Mouse (Mus musculus) B cell, adult 2 months (primary cell): ENCODE measurements around the gene Dok4.
"Not testable (repeated sequence)": the region's sequence is repeated elsewhere in the genome, so short reads cannot be mapped to it uniquely, and the experiment has no call there.

ENCODE experiments used
- DNase-seq, 2 experiments: peaks; one replicate each; pipeline ENCODE4 v3.0.0; 2022

Gene Dok4

DNA sequence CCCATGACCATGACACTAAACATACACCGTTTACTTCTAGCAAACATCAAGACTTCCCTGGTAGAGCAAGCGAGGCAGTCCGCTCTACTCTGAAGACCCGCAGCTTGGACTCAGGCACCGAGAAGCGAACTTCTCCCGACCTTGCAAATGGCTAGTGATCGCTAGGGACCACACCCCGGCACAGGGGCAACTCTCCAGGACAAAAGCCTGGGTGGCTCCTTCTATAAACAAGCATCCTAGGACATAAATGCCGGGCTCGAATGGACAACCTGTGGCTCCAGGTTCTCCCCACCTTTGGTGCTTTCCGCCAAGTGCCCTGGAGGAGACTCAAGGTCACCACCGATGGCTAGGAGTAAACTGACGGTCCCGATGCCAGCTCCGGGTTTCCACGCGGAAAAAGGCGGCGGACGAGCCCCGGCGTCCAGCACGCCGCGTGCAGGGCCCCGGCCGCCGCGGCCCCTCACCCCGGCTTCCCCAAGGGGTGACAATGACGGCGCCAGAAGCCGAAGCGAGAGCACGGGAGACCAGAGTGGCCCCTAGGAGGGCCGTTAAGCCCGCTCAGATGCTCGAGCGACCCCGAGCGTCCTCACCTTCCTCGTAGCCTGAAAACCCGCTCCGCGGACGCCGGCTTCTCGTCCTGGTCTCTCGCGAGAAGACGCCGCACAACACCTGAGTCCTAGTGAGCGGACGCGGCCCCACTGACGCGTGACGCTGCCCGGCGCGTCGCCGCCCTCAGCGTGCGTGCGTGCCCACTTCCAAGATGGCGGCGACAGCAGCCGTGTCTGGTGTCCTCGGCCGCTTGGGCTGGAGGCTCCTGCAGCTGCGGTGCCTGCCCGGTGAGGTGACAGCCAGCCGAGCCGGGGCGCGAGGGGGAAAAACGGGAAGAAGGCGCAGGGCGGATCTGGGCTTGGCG is 38.2 kb downstream of the Dok4 start, which contains the start of the genes Coq9 and Ciapin1:
Gene Coq9, plus strand, starts transcription at position 660 of the 913 bp plus-strand sequence.
Gene Ciapin1, minus strand, starts transcription at position 697 of the 913 bp plus-strand sequence.
- peak; percentile 92 to 93 for DNase-seq

GRCm38 (mm10) chr8:94836456-94837240 is 39.5 kb downstream of the Dok4 start:
- no peak for DNase-seq

DNA sequence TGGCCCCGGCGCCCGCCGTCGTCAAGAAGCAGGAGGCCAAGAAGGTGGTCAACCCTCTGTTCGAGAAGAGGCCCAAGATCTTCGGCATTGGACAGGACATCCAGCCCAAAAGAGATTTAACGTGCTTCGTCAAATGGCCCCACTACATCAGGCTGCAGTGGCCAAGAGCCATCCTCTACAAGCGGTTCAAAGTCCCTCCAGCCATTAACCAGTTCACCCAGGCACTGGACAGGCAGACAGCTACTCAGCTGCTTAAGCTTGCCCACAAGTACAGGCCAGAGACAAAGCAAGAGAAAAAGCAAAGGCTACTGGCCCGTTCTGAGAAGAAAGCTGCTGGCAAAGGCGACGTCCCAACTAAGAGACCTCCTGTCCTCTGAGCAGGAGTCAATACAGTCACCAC is 40.4 kb downstream of the Dok4 start:
- not testable (repeated sequence) for DNase-seq

GRCm38 (mm10) chr8:94833901-94834405 is 42.2 kb downstream of the Dok4 start:
- not testable (repeated sequence) for DNase-seq

GRCm38 (mm10) chr8:94828284-94828683 is 47.8 kb downstream of the Dok4 start:
- DNase-seq: no peak

DNA sequence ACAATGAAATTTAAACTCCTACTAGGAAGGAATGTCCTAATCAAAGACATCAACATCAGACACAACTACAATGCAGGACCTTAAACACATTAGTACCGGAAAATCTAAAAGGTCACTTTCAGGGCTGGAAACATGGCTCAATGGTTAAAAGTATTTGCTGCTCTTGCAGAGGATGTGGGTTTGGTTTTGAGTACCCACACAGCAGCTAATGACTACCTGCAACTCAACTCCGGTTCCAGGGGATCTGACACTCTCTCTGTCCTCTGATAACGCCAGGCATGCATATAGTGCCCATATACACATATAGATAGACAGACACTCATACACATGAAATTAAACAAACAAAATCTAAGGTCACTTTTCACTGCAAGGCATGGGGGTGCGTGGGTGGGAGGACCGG is 49.9 kb downstream of the Dok4 start:
- no peak for DNase-seq

DNA sequence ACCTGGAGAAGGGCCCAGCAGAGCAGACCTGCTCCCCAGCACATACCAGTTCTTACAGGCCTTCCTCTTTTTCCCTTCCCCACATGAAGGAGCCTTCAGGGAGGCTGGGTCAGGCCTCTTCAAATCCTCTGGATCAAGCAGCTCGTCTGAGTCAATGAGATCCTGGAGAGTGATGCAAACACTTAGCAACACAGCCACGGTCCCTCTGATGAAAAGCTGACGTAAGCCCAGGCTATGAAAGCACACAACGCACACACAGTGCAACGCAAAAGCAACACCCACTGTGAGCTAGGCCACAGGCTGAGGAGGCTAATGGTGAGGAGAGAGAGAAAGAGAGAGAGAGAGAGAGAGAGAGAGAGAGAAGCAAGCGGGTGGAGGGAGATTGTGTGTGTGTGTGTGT is 51.0 kb downstream of the Dok4 start:
- no peak for DNase-seq

GRCm38 (mm10) chr8:94822637-94823560 is 53.2 kb downstream of the Dok4 start:
- peak; percentile 38 to 44 for DNase-seq

DNA sequence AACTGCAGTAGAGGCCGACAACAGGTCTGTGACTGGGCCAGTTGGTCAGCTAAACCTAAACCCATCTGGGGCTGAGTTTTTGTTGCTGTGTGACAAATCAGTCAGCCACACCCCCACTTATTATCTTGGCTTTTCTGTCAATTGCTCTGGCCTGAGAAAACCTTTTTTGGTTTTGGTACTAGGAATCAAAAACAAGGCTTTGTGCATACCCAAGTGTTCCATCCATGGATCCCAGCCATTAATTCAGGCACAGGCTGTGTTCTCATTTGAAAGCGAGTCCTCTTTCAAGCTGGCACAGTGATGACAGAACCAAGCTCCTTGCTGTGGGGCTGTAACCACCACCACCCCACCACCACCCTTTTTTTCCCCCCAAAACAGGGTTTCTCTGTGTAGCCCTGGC is 54.7 kb downstream of the Dok4 start:
- no peak for DNase-seq

DNA sequence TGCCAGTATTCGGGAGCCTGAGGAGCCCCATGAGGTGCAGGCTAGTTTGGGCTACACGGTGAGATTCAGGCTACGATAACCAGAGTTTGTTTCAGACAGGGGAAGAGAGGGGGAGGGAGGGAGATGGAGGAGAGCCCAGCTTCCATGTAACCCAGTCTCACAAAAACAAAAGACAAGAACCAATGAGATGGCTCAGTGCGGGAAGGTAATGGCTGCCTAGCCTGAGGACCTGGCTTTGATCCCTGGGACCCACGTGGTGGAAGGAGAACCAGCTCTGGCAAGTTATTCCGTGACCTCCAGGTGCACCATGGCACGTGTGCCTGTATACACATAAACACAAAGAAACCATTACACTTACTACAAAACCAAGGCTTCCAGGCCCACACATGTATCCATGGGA is 55.6 kb downstream of the Dok4 start:
- no peak for DNase-seq

GRCm38 (mm10) chr8:94819671-94820179 is 56.4 kb downstream of the Dok4 start:
- DNase-seq: no peak

DNA sequence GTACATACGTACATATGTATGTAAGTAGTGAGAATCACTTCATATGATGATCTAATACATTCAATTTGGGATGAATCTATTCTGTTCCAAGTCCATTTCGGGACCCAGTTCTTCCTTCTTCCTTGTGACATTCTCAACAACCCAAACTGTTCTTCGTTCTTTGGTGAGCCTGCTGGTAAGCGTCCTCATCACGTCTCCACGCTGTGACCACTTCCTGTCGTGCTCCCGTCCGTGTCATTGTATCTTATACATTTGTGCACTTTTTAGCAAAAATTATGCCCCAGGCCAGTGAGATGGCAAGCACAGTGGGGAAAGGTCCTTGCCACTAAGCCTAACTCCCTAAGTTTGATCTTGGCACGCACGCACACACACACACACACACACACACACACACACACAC is 58.2 kb downstream of the Dok4 start:
- no peak for DNase-seq

- peak; percentile 68 to 72 for DNase-seq
These were observed 61.6 kb downstream of the Dok4 start for GRCm38 (mm10) chr8:94814556-94814955.
